Mouse (Mus musculus): Measurements from ENCODE around the gene Rybp.

DNA sequence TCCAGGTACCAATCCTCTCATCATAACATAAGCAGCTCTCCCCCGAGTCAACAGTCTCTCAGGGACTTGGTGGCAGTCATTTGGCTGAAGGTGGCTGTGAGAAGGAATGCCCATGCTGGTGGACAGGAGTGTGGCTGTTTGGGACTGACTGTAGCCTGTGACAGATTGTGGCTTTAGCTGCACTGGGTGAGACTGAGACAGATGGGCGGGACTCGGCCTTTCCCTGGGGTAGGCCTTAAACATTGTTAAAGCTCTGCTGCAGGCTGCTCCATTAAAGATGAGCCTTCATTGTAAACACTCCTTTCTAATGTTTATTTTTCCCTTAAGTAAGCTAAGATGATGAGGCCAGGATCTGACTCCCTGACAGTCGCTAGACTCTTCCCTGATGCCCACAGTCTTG lies 42.3 kb upstream of the Rybp start:
- TF ChIP-seq CTCF (IDR thresholded peaks at IDR 0.05; ENCODE audit: low read depth, low read length) (no peak), POLR2A (IDR thresholded peaks at IDR 0.05; ENCODE audit: borderline replicate concordance, low read depth, low read length) (no peak)

Measured in bone marrow macrophage, adult 2 months (primary cell).